Comparison of ENCODE assay signal across 33 mouse cellular contexts in genomic region chr6:70887993-70888392, GRCm38 (mm10). TPM values are rescaled to one million over a fixed set of nuclear protein-coding genes. Genes with fewer than 3 reads are reported as not detected.
DNase-seq lines count a peak whose midpoint lies in the region; ATAC-seq and TF ChIP-seq lines count a peak whose summit lies in the region.
"Had no signal": no experiment of that assay in that cellular context is flagged by ENCODE, and none has a peak within 500 bp of the region (broad histone marks: within the 10 kb centered on the region; RNA-seq: fewer than 3 reads in every experiment).

No protein-coding gene starts in this region.

- no peaks in the 10 kb centered on the region for H3K9me3 ChIP-seq in heart, embryonic 13.5 days
- H3K9me3 ChIP-seq in heart, embryonic 10.5 days, result no peaks in the 10 kb centered on the region
- H3K9me3 ChIP-seq in heart, postnatal 0 days (replicated peaks; ENCODE audit: control insufficient read depth, low read length), result no peaks in the 10 kb centered on the region

- ATAC-seq in heart, embryonic 13.5 days (ENCODE audit: extremely low read depth, insufficient number of reproducible peaks, low FRiP score, low TSS enrichment), result no peak
- peak; percentile 57 for ATAC-seq in heart, postnatal 0 days (ENCODE audit: insufficient read depth, low read depth)
- ATAC-seq: forebrain, embryonic 14.5 days; forebrain, postnatal 0 days; hindbrain, postnatal 0 days; inflammation-experienced regulatory T-cells, adult 6 months; intestine, embryonic 16.5 days; Patski had no signal

- H3K36me3 ChIP-seq in heart, adult 2 months (ENCODE audit: control insufficient read depth, insufficient read depth, low read length), result no peaks in the 10 kb centered on the region
- H3K36me3 ChIP-seq in heart, embryonic 13.5 days, result peaks cover 98% of the 10 kb centered on the region
- H3K36me3 ChIP-seq in heart, embryonic 10.5 days, result peaks cover 91% of the 10 kb centered on the region
- H3K36me3 ChIP-seq in heart, postnatal 0 days (replicated peaks; ENCODE audit: control insufficient read depth, insufficient read depth, low read length), result peaks cover 80% of the 10 kb centered on the region

- TF ChIP-seq POLR2A in heart, adult 2 months (IDR thresholded peaks at IDR 0.05; ENCODE audit: insufficient read depth, low read depth, low read length), result 0 out of 2 replicates have a peak, but pooled peaks have one; percentile 22

- no peaks in the 10 kb centered on the region for H3K27me3 ChIP-seq in heart, adult 2 months (ENCODE audit: control insufficient read depth, insufficient read depth, low read length)
- H3K27me3 ChIP-seq in heart, embryonic 13.5 days (replicated peaks), result no peaks in the 10 kb centered on the region
- no peaks in the 10 kb centered on the region for H3K27me3 ChIP-seq in heart, embryonic 10.5 days (ENCODE audit: insufficient read depth, poor library complexity, severe bottlenecking)
- H3K27me3 ChIP-seq in heart, postnatal 0 days (ENCODE audit: control insufficient read depth, insufficient read depth, low read length), result no peaks in the 10 kb centered on the region
- H3K27me3 ChIP-seq: Patski had no signal

- peak overlapping the region; percentile 0; the same call in 1 of the 2 replicates for H3K9ac ChIP-seq in heart, adult 2 months (ENCODE audit: low read depth, low read length)
- H3K9ac ChIP-seq in heart, embryonic 13.5 days, result peak overlapping the region; percentile 12; the same call in 1 of the 2 replicates
- 0 out of 2 replicates have a peak overlapping the region, but pooled peaks have one; percentile 20 for H3K9ac ChIP-seq in heart, postnatal 0 days (replicated peaks; ENCODE audit: low read depth, low read length)
- H3K9ac ChIP-seq: forebrain, postnatal 0 days; hindbrain, embryonic 14.5 days had no signal

- no peaks in the 10 kb centered on the region for H3K79me2 ChIP-seq in heart, adult 2 months (replicated peaks; ENCODE audit: control insufficient read depth, insufficient read depth, low read length)

- H3K27ac ChIP-seq in gastrocnemius, adult 2 months, result no peak overlapping the region
- peak overlapping the region; percentile 38; the same call in 1 of the 2 replicates for H3K27ac ChIP-seq in heart, adult 2 months
- peak overlapping the region; percentile 41 for H3K27ac ChIP-seq in heart, embryonic 13.5 days (replicated peaks)
- H3K27ac ChIP-seq in heart, embryonic 10.5 days, result no peak overlapping the region
- H3K27ac ChIP-seq in heart, postnatal 0 days (ENCODE audit: low read depth), result no peak overlapping the region; the same call in 1 of the 2 replicates
- H3K27ac ChIP-seq: hindbrain, embryonic 14.5 days; hindbrain, postnatal 0 days had no signal

- WGBS in heart, adult 2 months, result 60% methylated on average over 11 of the region's 11 CpGs
- 60% methylated on average over 11 of the region's 11 CpGs for WGBS in heart, embryonic 13.5 days
- WGBS in heart, embryonic 10.5 days, result 76% methylated on average over 11 of the region's 11 CpGs
- 42% methylated on average over 11 of the region's 11 CpGs for WGBS in heart, postnatal 0 days

- intact Hi-C loops in gastrocnemius, adult 2 months (cut with DNase I), result no loop called here
- intact Hi-C loops in gastrocnemius, postnatal 14 days (cut with DNase I; ENCODE audit: low total_unique reads), result no loop called here
- intact Hi-C loops in heart, adult 2 months (cut with DNase I), result no loop called here

- 0 out of 2 replicates have a peak overlapping the region, but pooled peaks have one; percentile 13 for H3K4me3 ChIP-seq in gastrocnemius, adult 2 months
- peak overlapping the region; percentile 20; the same call in 1 of the 2 replicates for H3K4me3 ChIP-seq in heart, adult 2 months
- peak overlapping the region; percentile 10 for H3K4me3 ChIP-seq in heart, embryonic 13.5 days
- H3K4me3 ChIP-seq in heart, embryonic 10.5 days, result no peak overlapping the region
- H3K4me3 ChIP-seq in heart, postnatal 0 days (ENCODE audit: low read depth, low read length), result peak overlapping the region; percentile 30

- no peaks in the 10 kb centered on the region for H3K4me1 ChIP-seq in heart, adult 2 months (ENCODE audit: control insufficient read depth, insufficient read depth, low read length)
- peaks cover 9% of the 10 kb centered on the region for H3K4me1 ChIP-seq in heart, embryonic 13.5 days
- no peaks in the 10 kb centered on the region for H3K4me1 ChIP-seq in heart, embryonic 10.5 days
- H3K4me1 ChIP-seq in heart, postnatal 0 days (ENCODE audit: control insufficient read depth, insufficient read depth), result no peaks in the 10 kb centered on the region

- no peak for TF ChIP-seq CTCF in gastrocnemius, adult 2 months (IDR thresholded peaks at IDR 0.05)
- no peak for TF ChIP-seq CTCF in heart, adult 2 months (IDR thresholded peaks at IDR 0.05)
- TF ChIP-seq CTCF in heart, postnatal 0 days (IDR thresholded peaks at IDR 0.05; ENCODE audit: low read depth), result no peak

- no peak for DNase-seq in gastrocnemius, adult 2 months
- no peak for DNase-seq in gastrocnemius, postnatal 14 days
- no peak for DNase-seq in heart, adult 2 months
- DNase-seq in heart, adult 8-10 months (ENCODE audit: low spot score), result no peak
- no peak for DNase-seq in heart, embryonic 10.5 days (ENCODE audit: low spot score)
- DNase-seq in heart, postnatal 0 days (ENCODE audit: low spot score), result peak; percentile 57
- DNase-seq in Muller cell, postnatal 12 days (ENCODE audit: inconsistent ontology term), result no peak
- DNase-seq: adrenal gland, postnatal 10 days; adrenal gland, postnatal 36 days; cerebellum, adult 18-20 months; cerebellum, adult 9-10 months; cerebellum, postnatal 14 days; forebrain, postnatal 0 days; gastrocnemius, postnatal 36 days; kidney, adult 18-20 months; kidney, adult 9 months had no signal

- no peak for TF ChIP-seq EP300 in heart, adult 2 months (IDR thresholded peaks at IDR 0.05; ENCODE audit: insufficient read depth, low read depth, low read length)
- no peak for TF ChIP-seq EP300 in heart, postnatal 0 days (IDR thresholded peaks at IDR 0.05; ENCODE audit: low read depth)

- H3K4me2 ChIP-seq in heart, embryonic 13.5 days, result peak overlapping the region; percentile 42
- H3K4me2 ChIP-seq in heart, postnatal 0 days (ENCODE audit: low read depth, low read length), result peak overlapping the region; percentile 36
- H3K4me2 ChIP-seq: hindbrain, embryonic 14.5 days had no signal

RNA-seq across cellular contexts. Expression of gene Tex37, which starts 30.7 kb away (rescaled TPM):
- not detected for total RNA-seq in gastrocnemius, adult 2 months (2021)
- not detected for total RNA-seq in gastrocnemius, postnatal 14 days (2021)
- total RNA-seq in heart, adult 2 months (2021), result not detected
- not detected in 2 replicates for polyA plus RNA-seq in heart, adult 2 months (2012; rRNA removed)
- not detected for total RNA-seq in heart, adult 8-10 months (2022)
- polyA plus RNA-seq in heart, embryonic 13.5 days (2015; fragmentation: Nextera tagmentation; extraction: Ambion mirVana), result not detected in 2 replicates
- not detected in 2 replicates for polyA plus RNA-seq in heart, embryonic 10.5 days (2016; fragmentation: Nextera tagmentation; extraction: Ambion mirVana)
- total RNA-seq in heart, postnatal 0 days (2014; rRNA removed; ENCODE audit: low replicate concordance), result not detected in 2 replicates
- not detected in 2 replicates for polyA plus RNA-seq in heart, postnatal 0 days (2015; fragmentation: Nextera tagmentation; extraction: Ambion mirVana)
- total RNA-seq: adrenal gland, adult 18-20 months; adrenal gland, postnatal 10 days; adrenal gland, postnatal 36 days; ES-E14; forebrain, postnatal 0 days; gastrocnemius, adult 8-10 months; gastrocnemius, postnatal 36 days; granulocyte monocyte progenitor cell, adult 5-6 weeks; hindbrain, postnatal 0 days had no signal
- polyA plus RNA-seq: embryonic facial prominence, embryonic 11.5 days; embryonic facial prominence, embryonic 14.5 days; forebrain, embryonic 11.5 days; forebrain, embryonic 14.5 days; forebrain, postnatal 0 days; frontal cortex, adult 2 months; hindbrain, embryonic 11.5 days; hindbrain, embryonic 14.5 days; hindbrain, postnatal 0 days; inflammation-experienced regulatory T-cells, adult 6 months; intestine, embryonic 16.5 days; kidney, embryonic 16.5 days; Patski had no signal

RNA-seq across cellular contexts. Expression of gene Eif2ak3, which starts 43.7 kb away (rescaled TPM):
- total RNA-seq in gastrocnemius, adult 2 months (2021), result 1 to 10 TPM; 4.1 to 4.9 TPM
- 1 to 10 TPM; 7.0 to 9.5 TPM for total RNA-seq in gastrocnemius, postnatal 14 days (2021)
- 1 to 10 TPM; 8.4 to 8.5 TPM for total RNA-seq in heart, adult 2 months (2021)
- 4.0 and 6.9 TPM in 2 replicates for polyA plus RNA-seq in heart, adult 2 months (2012; rRNA removed)
- 1 to 10 TPM; 6.3 to 8.9 (median 7.6) TPM for total RNA-seq in heart, adult 8-10 months (2022)
- 5.7 and 6.0 TPM in 2 replicates for polyA plus RNA-seq in heart, embryonic 13.5 days (2015; fragmentation: Nextera tagmentation; extraction: Ambion mirVana)
- 7.3 and 8.2 TPM in 2 replicates for polyA plus RNA-seq in heart, embryonic 10.5 days (2016; fragmentation: Nextera tagmentation; extraction: Ambion mirVana)
- total RNA-seq in heart, postnatal 0 days (2014; rRNA removed; ENCODE audit: low replicate concordance), result 16.6 and 20.4 TPM in 2 replicates
- 3.6 and 3.7 TPM in 2 replicates for polyA plus RNA-seq in heart, postnatal 0 days (2015; fragmentation: Nextera tagmentation; extraction: Ambion mirVana)

Comparison
In these comparisons a context has a peak if more than half of its experiments do, and no peak if none do; other contexts are left out.
1. H3K27ac ChIP-seq: peak in heart, adult 2 months (single experiment) and heart, embryonic 13.5 days (single experiment); none in gastrocnemius, adult 2 months (single experiment), heart, embryonic 10.5 days (single experiment) and heart, postnatal 0 days (single experiment).
2. Peak in every context shown above with its lines, with median percentiles within 50 percentile points of each other: H3K9ac ChIP-seq.